Mouse (Mus musculus) kidney, adult 8-10 months (tissue): ENCODE data around the gene Mipol1.
"Not testable (repeated sequence)": the region's sequence is repeated elsewhere in the genome, so short reads cannot be mapped to it uniquely, and the experiment has no call there.

Experiments
- DNase-seq, 2 experiments: peaks; one replicate each; pipeline ENCODE4 v3.0.0; 2022

Mipol1 gene

DNA sequence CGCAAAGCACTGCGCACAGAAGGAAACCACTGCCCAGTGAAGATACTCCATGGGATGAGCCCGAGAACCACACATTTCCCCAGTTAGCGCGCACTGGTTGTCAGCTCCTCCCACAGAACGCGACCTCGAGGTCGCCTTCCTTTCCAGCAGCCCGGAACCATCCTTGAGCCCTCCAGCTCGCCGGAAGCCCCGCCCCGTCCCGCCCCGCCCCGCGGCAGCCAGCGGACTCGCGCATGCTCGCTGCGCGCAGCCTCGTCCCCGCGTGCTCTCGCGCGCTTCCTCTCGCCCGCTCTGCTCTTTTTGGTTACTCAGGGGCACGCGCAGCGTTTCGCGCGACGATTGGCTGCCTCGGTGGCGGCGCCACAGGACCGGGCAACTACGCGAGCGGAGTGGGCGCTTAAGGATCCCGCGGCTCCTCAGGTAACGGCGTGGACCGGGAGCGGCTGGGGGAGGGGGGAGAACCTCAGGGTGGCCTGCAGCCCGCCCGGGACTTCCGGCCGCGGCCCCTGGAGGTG lies at the start of gene Mipol1, which contains the start of gene Prps1l3:
Gene Mipol1, plus strand, starts transcription at position 236 of the 515 bp plus-strand sequence.
Gene Prps1l3, plus strand, starts transcription at position 221 of the 515 bp plus-strand sequence.
- DNase-seq: peak; percentile 85 to 86

GRCm38 (mm10) chr12:57184401-57185147 lies 45.7 kb upstream of the Mipol1 start:
- DNase-seq: no peak

GRCm38 (mm10) chr12:57185475-57185874 lies 44.8 kb upstream of the Mipol1 start:
- no peak for DNase-seq

DNA sequence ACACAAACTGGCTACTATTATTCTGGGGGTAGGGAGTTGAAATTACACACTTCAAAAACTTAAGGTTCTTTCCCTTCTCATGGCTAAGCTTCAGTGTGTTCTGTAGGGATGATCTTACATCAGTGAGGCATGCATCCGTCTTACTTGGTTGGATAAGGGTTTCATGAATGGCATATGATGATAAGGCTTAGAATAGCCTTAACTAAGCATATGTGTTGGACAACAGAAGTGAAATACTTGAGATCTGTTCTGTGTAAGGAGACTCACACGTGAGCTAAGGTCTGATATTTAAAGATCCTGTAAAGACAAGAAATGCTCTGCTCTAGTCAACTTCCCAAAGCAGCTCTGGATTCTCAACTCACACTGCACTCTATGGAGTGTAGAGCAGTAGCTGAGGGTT lies 44.1 kb upstream of the Mipol1 start:
- DNase-seq: no peak

GRCm38 (mm10) chr12:57187032-57187431 lies 43.2 kb upstream of the Mipol1 start:
- DNase-seq: no peak

- DNase-seq: peak; percentile 10 to 21
These were observed 35.6 kb upstream of the Mipol1 start for GRCm38 (mm10) chr12:57194609-57195008.

- DNase-seq: no peak
These were observed 34.0 kb upstream of the Mipol1 start for GRCm38 (mm10) chr12:57196286-57196607.

DNA sequence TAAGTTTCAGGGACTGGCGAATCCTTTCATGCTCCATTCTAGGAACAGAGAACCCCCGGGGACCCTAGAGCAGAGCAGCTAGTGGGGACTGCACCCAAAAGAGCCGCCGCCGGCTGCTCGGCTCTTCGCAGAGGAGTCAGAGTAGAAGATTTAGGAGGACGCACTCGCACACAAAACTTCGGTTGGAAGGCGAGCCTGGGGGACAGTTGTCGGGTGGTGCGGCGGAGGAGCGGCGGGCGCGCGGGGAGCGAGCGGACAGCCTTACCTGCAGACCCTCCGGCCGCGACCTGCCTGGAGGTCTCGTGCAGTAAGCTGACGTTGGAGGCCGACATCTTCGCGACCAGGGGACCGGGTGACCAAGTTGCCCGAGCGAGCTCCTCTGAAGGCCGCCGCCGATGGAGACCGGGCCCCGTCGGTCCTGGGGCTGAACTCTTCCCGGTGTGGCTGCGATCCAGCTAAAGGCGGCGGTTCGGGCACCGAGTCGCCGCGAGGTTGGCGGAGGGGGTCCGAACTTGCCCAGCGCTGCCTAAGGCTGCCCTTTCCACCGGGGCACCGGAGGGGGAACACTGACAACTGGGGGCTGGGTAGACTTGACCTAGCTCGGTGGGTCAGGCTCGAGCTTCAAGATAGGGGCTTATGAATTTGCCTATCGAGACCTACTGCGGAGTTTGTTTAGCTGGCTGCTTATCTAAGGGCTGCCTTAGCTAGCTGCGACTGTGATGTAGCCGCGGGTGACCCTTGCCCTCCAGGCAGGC lies 33.4 kb upstream of the Mipol1 start:
- DNase-seq: peak in 1 of 2 experiments; percentile 88

DNA sequence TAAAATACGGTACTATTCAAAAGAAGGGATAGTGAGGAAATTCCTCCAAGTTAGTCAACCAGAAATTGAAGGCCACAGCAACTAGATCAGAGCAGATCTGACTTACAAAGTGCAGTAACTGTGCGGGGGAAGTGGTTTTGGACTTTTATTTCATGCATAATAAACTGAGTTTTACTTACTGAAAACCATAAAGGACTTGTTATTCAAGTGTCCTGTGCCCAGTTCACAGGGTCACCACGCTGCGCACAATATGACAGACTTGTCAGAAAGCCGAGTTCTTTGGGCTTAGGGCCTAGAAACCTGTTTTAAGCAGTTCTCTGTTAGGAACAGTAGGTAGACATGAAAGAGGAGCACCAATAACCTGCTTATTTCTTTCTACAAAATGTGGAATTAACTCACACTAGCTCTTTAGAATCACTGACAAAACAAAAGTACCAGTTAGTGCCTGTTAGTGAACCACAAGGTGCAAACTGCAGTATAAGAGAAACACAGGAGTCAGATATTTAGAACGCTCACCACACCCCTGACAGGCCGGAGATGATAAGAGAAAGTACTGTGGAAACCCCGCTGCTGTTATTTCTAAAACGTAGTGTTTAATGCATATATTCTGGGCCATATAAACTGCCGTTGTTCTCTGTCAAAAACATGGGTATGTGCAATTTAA lies 32.7 kb upstream of the Mipol1 start, which contains the start of gene Slc25a21:
Gene Slc25a21, minus strand, starts transcription at position 110 of the 664 bp plus-strand sequence.
- peak in 1 of 2 experiments; percentile 82 for DNase-seq

DNA sequence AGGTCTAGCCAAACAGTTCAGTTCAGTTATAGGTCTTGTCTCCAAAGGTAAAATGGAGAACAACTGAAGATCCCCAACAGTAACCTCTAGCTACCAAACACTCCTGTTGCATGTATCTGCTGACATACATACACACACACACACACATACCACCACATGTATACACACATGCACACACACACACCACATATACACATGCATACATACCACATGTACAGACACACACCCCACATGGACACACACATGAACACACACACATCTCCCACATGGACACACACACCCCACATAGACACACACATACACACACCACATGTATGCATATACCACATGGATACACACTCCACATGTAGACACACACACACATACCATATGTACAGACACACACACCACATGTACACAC lies 32.0 kb upstream of the Mipol1 start:
- no peak for DNase-seq

DNA sequence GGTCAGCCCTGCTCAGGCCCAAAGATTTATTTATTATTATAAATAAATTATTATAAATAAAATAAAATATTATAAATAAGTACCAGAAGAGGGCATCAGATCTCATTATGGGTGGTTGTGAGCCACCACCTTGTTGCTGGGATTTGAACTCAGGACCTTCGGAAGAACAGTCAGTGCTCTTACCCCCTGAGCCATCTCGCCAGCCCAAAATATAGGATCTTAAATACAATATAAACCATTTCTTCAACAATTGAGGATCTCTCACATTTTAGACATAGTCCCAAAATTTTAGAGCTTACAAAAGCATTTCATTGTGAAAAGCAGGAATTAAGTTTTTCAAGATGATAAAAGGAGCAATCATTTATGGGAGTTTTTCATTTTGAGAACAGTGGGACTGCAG lies 30.8 kb upstream of the Mipol1 start:
- no peak for DNase-seq

DNA sequence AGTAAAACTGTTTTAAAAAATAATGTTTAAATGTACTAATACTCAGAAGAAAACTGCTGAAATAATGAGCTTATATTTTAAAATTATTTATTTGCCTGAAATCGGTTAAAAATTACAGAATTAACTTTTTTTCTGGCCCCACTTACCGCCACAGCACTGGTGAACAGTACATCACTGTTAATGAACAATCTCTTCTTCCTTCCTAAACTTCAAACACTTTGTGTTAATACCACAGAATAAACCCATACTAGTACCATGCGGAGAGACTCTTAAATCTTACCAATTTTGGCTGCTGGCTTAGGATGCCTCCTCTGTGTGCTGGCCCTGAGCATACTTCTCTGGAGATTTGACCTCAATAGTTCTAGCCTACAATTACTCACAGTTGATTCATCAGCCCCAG lies 28.3 kb upstream of the Mipol1 start:
- DNase-seq: no peak

- DNase-seq: peak in 1 of 2 experiments; percentile 38
These were observed 25.9 kb upstream of the Mipol1 start for GRCm38 (mm10) chr12:57204276-57204851.

DNA sequence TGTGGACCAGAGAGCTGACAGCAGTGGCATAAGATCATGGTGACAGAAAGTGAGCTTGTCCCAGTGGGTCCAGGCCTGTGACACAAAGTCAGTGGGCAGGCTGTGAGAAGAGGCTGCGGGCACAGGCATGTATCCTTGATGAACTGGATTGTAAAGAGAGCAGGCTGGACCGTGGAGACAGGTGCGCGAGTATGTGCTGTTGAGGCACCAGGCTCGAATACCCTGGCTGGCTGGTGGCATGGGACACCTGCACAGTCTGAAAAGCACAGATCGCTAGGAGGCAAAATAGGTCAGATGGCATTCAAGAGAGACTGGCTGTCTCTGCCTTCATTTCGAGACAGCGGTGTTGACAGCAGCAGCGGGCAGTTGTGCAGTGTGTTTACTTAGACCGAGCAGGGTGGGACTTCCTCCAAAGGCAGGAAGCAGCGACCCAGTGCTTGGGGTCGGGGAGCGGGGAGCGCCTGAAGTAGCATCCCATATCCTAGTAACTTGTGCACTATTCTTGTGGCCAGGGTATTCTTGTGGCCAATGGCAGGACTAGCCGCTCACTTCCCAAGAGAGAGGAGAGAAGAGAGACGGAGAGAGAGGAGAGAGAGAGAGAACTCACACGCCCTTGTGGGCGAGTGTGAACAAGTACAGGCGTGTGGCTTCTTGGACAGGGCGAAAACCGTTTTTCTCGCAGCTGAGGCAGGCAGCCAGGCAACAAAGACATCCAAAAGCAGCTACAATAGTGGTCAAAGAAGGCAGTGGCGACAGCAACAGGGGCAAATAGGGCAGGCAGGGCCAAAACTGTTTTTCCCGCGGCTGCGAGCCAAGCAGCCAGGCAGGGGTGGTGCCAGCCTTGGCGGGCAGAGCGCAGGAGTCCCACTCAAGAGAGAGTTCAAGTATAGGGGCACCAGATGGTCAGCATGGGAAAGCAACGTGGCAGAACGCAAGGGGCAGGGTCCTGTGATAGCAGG lies 18.6 kb upstream of the Mipol1 start:
- peak; percentile 24 to 26 for DNase-seq

GRCm38 (mm10) chr12:57212463-57212862 lies 17.8 kb upstream of the Mipol1 start:
- not testable (repeated sequence) for DNase-seq

DNA sequence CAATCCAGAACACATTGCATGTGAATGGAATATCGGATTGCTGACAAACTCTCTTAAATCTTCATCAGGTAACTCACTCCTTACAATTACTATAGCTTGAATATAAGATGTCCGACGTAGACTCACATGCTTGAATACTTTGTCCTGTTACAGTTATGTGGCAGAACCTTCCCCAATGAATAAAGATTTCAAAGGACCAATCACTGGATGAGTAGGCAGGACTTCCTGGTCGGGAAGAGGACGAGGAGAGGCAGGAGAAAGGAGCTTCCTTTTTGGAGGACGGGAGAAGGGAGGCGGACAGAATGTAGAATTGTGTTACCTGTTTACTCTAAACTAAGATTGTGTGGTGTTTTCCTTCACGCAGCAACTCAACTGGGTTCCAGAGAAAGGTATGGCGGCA lies 3.8 kb upstream of the Mipol1 start:
- no peak for DNase-seq

DNA sequence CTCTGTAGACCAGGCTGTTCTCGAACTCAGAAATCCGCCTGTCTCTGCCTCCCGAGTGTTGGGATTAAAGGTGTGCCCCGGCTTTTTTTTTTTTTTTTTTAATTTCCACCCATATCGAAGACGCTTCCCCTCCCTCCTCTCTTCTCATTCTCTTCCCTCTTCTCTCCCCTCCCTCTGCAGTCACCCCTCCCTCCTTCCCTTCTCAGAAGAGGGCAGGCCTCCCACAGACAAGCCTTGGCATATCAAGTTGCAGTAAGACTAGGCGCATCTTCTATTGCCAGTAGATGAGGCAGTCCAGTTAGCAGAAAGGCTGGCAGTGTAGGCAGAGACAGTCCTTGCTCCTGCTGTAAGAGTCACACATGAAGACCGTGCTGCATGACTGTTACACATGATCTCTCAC lies 2.5 kb upstream of the Mipol1 start:
- DNase-seq: no peak

- no peak for DNase-seq
These were observed 524 bp upstream of the Mipol1 start for GRCm38 (mm10) chr12:57229703-57230102.

DNA sequence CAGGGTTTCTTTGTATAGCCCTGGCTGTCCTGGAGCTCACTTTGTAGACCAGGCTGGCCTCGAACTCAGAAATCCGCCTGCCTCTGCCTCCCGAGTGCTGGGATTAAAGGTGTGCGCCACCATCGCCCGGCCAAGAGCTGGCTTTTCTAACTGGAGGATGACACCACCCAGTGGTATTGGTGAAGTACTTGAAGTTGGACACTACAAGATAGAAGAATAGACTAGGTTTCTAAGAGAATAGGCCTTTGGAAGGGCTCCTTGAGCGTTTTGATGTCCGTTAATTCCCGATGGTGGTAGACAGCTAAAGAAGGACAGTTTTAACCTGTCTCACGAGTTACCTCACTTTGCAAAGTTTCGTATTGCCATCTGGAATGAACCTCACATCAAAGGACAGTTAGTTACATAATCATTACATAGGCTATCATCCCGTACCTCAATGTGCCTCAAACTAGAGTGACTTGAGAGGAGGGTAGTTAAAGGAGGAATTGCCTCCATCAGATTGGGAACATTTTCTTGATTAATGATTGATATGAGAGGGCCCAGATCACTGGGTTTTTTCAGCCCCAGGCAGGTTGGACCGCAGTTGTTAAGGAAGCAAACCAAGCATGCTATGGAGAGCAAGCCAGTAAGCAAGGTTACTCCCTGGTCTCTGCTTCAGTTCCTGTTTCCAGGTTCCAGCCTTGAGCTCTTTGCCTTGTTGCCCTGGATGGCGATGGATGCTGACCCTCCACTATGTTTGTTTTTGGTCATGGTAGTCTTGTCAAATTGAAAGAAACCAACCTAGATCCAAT lies 1.1 kb downstream of the Mipol1 start:
- peak; percentile 61 to 74 for DNase-seq

GRCm38 (mm10) chr12:57233386-57233785 lies 3.2 kb downstream of the Mipol1 start:
- DNase-seq: no peak
